Mouse (Mus musculus) forebrain, embryonic 15.5 days (tissue): ENCODE results near the gene Rnf207. TPM values are rescaled to one million over a fixed set of nuclear protein-coding genes. Genes with fewer than 3 reads are reported as not detected.

Source experiments
- ATAC-seq: fragments of 200-750 bp; cut with Nextera tagmentation; replicated peaks from 2 replicates; pipeline ENCODE4 v1.8.0; 2017; ENCODE audit warnings: mild to moderate bottlenecking, moderate TSS enrichment, moderate library complexity
- H3K27ac ChIP-seq: fragments of 300-500 bp; sonication (generic); replicated peaks from 2 replicates; pipeline ENCODE4 v1.5.1; 2015; ENCODE audit warnings: mild to moderate bottlenecking, inconsistent platforms
- H3K27me3 ChIP-seq: fragments of 300-500 bp; sonication (generic); 2 replicates; pipeline ENCODE4 v1.6.1; 2015; ENCODE audit warnings: inconsistent platforms
- H3K36me3 ChIP-seq: fragments of 300-500 bp; sonication (generic); 2 replicates; pipeline ENCODE4 v1.6.1; 2015; ENCODE audit warnings: mild to moderate bottlenecking, inconsistent platforms
- H3K4me1 ChIP-seq: fragments of 300-500 bp; sonication (generic); 2 replicates; pipeline ENCODE4 v1.6.1; 2015; ENCODE audit warnings: inconsistent platforms
- H3K4me2 ChIP-seq: fragments of 300-500 bp; sonication (generic); replicated peaks from 2 replicates; pipeline ENCODE4 v1.6.1; 2015; ENCODE audit warnings: mild to moderate bottlenecking, inconsistent platforms
- H3K4me3 ChIP-seq: fragments of 300-500 bp; sonication (generic); 2 replicates; pipeline ENCODE4 v1.5.1; 2015; ENCODE audit warnings: mild to moderate bottlenecking, inconsistent platforms
- H3K9ac ChIP-seq: fragments of 300-500 bp; sonication (generic); replicated peaks from 2 replicates; pipeline ENCODE4 v1.6.1; 2015; ENCODE audit warnings: mild to moderate bottlenecking, inconsistent platforms
- H3K9me3 ChIP-seq: fragments of 300-500 bp; sonication (generic); 2 replicates; pipeline ENCODE4 v1.6.1; 2016; ENCODE audit warnings: inconsistent platforms
- WGBS: fragments of 180-500 bp; shearing (Covaris S2); methylation state at CpG from one replicate; pipeline ENCODE4 v1.1.7; 2015; ENCODE audit warnings: mixed read lengths; 5-methylcytosine and 5-hydroxymethylcytosine counted together
- polyA plus RNA-seq: library from polyadenylated mRNA; unstranded; fragments of >200 nt; fragmentation: Nextera tagmentation; extraction: Ambion mirVana; gene quantifications from 2 replicates; pipeline ENCODE4 v1.2.1, GENCODE M21; 2015

Gene Rnf207
- polyA plus RNA-seq, 1 experiment from 2014 or later, result 2.9 TPM

DNA sequence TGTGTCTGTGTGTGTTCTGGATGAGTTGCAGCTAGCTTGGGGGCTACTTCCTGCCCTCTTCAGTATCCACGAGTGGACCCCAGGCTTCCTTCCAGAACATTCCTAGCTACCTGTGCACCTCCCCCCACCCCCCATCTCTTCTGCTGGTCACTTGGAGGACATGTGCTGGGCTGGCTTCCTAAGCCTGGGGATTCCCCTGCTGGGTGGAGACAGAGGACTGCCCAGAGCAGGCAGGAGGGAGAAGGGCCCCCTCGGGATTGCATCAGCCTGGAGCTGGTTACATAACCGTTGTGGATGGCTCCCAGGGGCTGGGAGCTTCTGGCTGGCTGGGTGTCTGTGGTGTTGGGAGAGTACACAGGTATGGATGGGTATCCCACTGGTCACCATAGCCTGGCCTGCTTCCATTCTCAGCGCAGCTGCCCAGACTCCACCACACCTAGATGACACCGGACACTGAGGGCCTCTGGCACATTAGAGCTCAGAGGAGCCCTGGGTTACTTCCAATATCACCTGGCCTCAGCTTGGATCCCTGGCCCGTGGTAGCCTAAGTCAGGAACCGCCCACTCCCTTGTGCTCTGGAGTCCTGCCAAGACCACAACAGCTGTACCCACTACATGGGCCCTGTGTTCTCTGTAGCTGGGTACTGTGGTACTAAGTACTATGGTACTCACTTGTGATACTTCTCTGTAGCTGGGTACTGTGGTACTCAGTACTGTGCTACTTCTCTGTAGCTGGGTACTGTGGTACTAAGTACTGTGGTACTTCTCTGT, 26.5 kb upstream of the Rnf207 start:
- H3K9me3 ChIP-seq, result no peaks in the 10 kb centered on the region
- H3K4me1 ChIP-seq, result peaks cover 30% of the 10 kb centered on the region
- no peaks in the 10 kb centered on the region for H3K36me3 ChIP-seq
- no peak overlapping the region for H3K27ac ChIP-seq
- no peak overlapping the region for H3K9ac ChIP-seq
- no peaks in the 10 kb centered on the region for H3K27me3 ChIP-seq
- no peak for ATAC-seq
- no peak overlapping the region for H3K4me3 ChIP-seq
- H3K4me2 ChIP-seq, result no peak overlapping the region
- 59% methylated on average over 7 of the region's 7 CpGs for WGBS

DNA sequence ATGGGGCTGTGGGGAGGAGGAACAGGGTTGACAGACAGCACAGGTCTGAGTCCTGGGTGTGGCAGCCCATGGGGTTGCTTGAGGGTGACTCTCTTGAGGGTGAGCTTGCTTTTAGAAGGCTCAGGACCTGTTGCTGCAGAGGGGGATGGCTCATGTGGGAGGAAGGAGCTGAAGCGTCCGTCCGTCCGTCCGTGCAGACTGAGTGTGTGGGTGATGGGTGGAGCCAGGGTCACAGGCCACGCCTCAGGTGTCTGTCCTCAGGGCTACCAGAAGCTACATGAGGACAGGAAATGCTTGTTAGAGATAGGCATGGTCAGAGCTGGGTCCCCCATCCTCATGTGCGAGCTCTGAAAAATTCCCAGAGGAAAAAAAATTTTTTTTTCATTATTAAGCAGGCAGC, 25.9 kb upstream of the Rnf207 start:
- Histone ChIP-seq H3K27ac (no peak overlapping the region), H3K36me3 (no peaks in the 10 kb centered on the region), H3K27me3 (peaks cover 7% of the 10 kb centered on the region; the same call in 1 of the 2 replicates), H3K4me1 (peaks cover 30% of the 10 kb centered on the region), H3K9me3 (no peaks in the 10 kb centered on the region), H3K9ac (no peak overlapping the region), H3K4me2 (no peak overlapping the region), H3K4me3 (no peak overlapping the region)
- ATAC-seq, result no peak
- WGBS, result 72% methylated on average over 7 of the region's 7 CpGs

GRCm38 (mm10) chr4:152343296-152343695, 24.5 kb upstream of the Rnf207 start:
- peaks cover 25% of the 10 kb centered on the region for H3K4me1 ChIP-seq
- no peak overlapping the region for H3K4me2 ChIP-seq
- no peak overlapping the region for H3K4me3 ChIP-seq
- H3K27me3 ChIP-seq, result peaks cover 7% of the 10 kb centered on the region; the same call in 1 of the 2 replicates
- no peak for ATAC-seq
- no peak overlapping the region for H3K9ac ChIP-seq
- no peaks in the 10 kb centered on the region for H3K9me3 ChIP-seq
- H3K36me3 ChIP-seq, result no peaks in the 10 kb centered on the region
- 9% methylated on average over 5 of the region's 5 CpGs for WGBS
- H3K27ac ChIP-seq, result no peak overlapping the region

DNA sequence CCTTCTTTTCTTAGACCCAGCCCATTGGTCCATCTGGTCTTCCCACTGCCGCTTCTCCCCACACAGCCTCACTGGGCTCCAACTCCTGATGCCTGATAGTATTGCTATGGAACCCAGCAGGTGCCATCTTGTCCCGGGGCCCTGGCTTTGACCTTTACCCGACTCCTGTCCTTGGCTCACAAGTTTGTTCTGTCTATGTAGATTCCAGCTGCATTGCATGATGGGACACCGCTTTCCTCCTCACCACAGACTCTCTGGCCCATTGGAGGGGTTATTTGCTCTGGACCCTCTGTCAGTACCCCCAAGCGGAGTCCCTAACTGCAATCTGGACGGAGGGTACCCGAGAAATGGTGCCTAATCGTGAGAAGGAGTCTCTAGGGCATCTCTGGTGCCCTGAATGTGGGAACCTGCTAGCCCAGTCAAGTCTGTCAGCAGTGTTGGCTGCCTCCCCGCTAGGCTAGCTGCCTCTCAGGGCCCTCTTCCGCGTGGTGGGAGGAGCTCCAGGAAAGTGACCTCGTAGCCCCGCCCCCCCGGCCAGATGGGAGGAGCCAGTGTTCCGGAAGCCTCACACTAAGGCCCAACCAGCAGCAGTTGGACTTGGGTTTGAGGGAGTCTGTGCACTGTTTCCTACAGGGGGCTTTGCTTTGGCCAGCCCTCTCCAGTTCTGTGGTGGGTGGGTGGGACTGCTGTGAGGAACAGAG, 21.9 kb upstream of the Rnf207 start:
- no peaks in the 10 kb centered on the region for H3K9me3 ChIP-seq
- ATAC-seq, result no peak
- peak overlapping the region; percentile 65 for H3K4me2 ChIP-seq
- peaks cover 7% of the 10 kb centered on the region; the same call in 1 of the 2 replicates for H3K27me3 ChIP-seq
- no peak overlapping the region; the same call in 1 of the 2 replicates for H3K4me3 ChIP-seq
- H3K27ac ChIP-seq, result no peak overlapping the region
- H3K9ac ChIP-seq, result no peak overlapping the region
- H3K36me3 ChIP-seq, result 0 out of 2 replicates have a peak, but pooled peaks cover under 1% of the 10 kb centered on the region
- H3K4me1 ChIP-seq, result peaks cover 27% of the 10 kb centered on the region
- WGBS, result 38% methylated on average over 15 of the region's 15 CpGs

GRCm38 (mm10) chr4:152339293-152339790, 20.5 kb upstream of the Rnf207 start:
- Histone ChIP-seq H3K9me3 (no peaks in the 10 kb centered on the region), H3K9ac (peak overlapping the region; percentile 82), H3K27me3 (peaks cover 7% of the 10 kb centered on the region; the same call in 1 of the 2 replicates), H3K4me3 (peak overlapping the region; percentile 51), H3K4me2 (peak overlapping the region; percentile 65), H3K36me3 (peaks cover 12% of the 10 kb centered on the region; the same call in 1 of the 2 replicates), H3K4me1 (peaks cover 24% of the 10 kb centered on the region), H3K27ac (peak overlapping the region; percentile 38)
- ATAC-seq, result peak; percentile 32; the same call in 1 of the 2 replicates
- 2% methylated on average over 25 of the region's 26 CpGs for WGBS

GRCm38 (mm10) chr4:152338419-152339292, 19.9 kb upstream of the Rnf207 start, which contains the start of gene Chd5:
Gene Chd5, plus strand, starts transcription at chr4:152338651.
- H3K36me3 ChIP-seq, result peaks cover 19% of the 10 kb centered on the region
- H3K9me3 ChIP-seq, result no peaks in the 10 kb centered on the region
- H3K9ac ChIP-seq, result peak within 1 kb of the TSS; percentile 82
- peak within 1 kb of the TSS; percentile 51 for H3K4me3 ChIP-seq
- H3K4me1 ChIP-seq, result peaks cover 24% of the 10 kb centered on the region
- WGBS, result under 1% methylated on average over 103 of the region's 120 CpGs
- peak within 1 kb of the TSS; percentile 65 for H3K4me2 ChIP-seq
- H3K27me3 ChIP-seq, result peaks cover 7% of the 10 kb centered on the region; the same call in 1 of the 2 replicates
- H3K27ac ChIP-seq, result peak within 1 kb of the TSS; percentile 38
- peak; percentile 53 for ATAC-seq

DNA sequence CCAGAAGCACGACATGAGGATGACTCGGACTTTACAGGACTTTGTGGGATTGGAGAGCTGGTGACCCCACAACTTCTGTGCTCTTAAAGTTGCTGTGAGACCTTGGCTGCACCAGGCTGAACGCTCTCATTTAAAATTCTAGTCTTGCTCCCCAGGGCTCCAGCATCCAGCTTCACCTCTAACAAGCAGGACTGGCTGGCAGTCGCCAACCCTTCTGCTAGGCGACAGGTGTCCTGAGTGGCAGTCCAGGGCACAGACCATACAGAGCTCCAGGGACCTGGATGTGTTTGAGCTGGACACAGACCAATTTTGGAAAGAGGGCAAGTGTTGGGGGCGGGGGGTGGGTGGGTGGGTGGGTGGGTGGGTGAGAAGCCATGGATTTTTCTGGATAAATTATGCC, 19.0 kb upstream of the Rnf207 start:
- peaks cover 27% of the 10 kb centered on the region for H3K36me3 ChIP-seq
- ATAC-seq, result no peak
- no peak overlapping the region for H3K9ac ChIP-seq
- no peaks in the 10 kb centered on the region for H3K9me3 ChIP-seq
- H3K27ac ChIP-seq, result no peak overlapping the region
- H3K27me3 ChIP-seq, result peaks cover 7% of the 10 kb centered on the region; the same call in 1 of the 2 replicates
- no peak overlapping the region for H3K4me2 ChIP-seq
- H3K4me3 ChIP-seq, result no peak overlapping the region
- peaks cover 24% of the 10 kb centered on the region for H3K4me1 ChIP-seq
- WGBS, result 19% methylated on average over 6 of the region's 6 CpGs

DNA sequence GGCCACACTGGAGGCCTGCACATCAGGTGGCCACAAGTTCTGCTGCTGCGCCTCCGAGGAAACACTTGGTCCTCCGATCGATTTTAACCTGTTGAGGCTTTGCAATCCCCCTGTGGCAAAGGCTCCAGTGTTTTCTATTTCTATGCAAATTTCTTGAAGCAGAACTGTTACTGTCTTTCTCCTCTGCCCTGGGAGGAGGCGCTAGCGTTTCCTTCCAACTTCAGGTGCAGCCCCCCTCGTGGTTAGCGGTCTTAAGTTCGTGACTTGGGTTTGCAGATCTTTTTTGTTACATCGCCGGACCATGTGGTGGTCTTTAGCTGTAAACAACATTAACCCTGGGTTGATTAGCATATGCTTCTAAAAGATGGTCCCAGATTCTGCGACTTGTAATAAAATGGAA, 14.8 kb upstream of the Rnf207 start:
- Histone ChIP-seq H3K9me3 (no peaks in the 10 kb centered on the region), H3K36me3 (peaks cover 67% of the 10 kb centered on the region), H3K27ac (no peak overlapping the region), H3K4me2 (no peak overlapping the region), H3K27me3 (no peaks in the 10 kb centered on the region), H3K4me1 (peaks cover 4% of the 10 kb centered on the region; the same call in 1 of the 2 replicates), H3K9ac (no peak overlapping the region), H3K4me3 (no peak overlapping the region)
- 91% methylated on average over 12 of the region's 12 CpGs for WGBS
- ATAC-seq, result no peak

GRCm38 (mm10) chr4:152332952-152333351, 14.2 kb upstream of the Rnf207 start:
- peak; percentile 60; the same call in 1 of the 2 replicates for ATAC-seq

GRCm38 (mm10) chr4:152328691-152329090, 9.9 kb upstream of the Rnf207 start:
- H3K27ac ChIP-seq, result no peak overlapping the region
- no peaks in the 10 kb centered on the region for H3K9me3 ChIP-seq
- peaks cover 15% of the 10 kb centered on the region for H3K4me1 ChIP-seq
- H3K4me3 ChIP-seq, result no peak overlapping the region
- WGBS, result 80% methylated on average over 6 of the region's 6 CpGs
- H3K9ac ChIP-seq, result no peak overlapping the region
- ATAC-seq, result no peak
- no peaks in the 10 kb centered on the region for H3K27me3 ChIP-seq
- peaks cover 49% of the 10 kb centered on the region for H3K36me3 ChIP-seq
- H3K4me2 ChIP-seq, result no peak overlapping the region

More at GRCm38 (mm10) chr4:152332952-152333351, 14.2 kb upstream of the Rnf207 start:
- Histone ChIP-seq H3K4me3 (no peak overlapping the region), H3K9ac (no peak overlapping the region), H3K36me3 (peaks cover 67% of the 10 kb centered on the region), H3K4me2 (no peak overlapping the region), H3K4me1 (no peaks in the 10 kb centered on the region), H3K27ac (no peak overlapping the region), H3K9me3 (no peaks in the 10 kb centered on the region), H3K27me3 (no peaks in the 10 kb centered on the region)
- WGBS, result 36% methylated on average over 2 of the region's 2 CpGs

DNA sequence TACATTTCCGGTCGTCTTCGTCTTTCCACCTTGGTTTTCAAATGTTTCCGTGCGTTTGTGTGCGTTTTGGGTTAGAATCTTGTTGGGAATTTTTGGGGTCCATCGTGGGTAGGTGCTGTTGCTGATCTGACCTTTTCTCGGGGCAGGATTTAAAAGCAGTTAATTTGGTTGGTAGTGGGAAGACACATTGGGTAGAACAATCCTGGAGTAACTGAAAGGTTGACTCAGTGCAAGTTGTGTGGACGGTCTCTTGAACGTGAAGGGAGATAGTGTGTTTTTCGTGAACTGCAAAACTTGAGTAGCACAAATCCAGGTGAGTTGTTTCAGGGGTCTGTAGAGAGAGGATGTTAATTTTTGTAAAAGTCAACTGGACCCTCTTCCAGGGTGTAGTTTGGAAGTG, 7.8 kb upstream of the Rnf207 start:
- 1% methylated on average over 11 of the region's 11 CpGs for WGBS
- Histone ChIP-seq H3K36me3 (peaks cover 28% of the 10 kb centered on the region), H3K4me2 (peak overlapping the region; percentile 76), H3K4me1 (peaks cover 15% of the 10 kb centered on the region), H3K4me3 (peak overlapping the region; percentile 91), H3K27me3 (no peaks in the 10 kb centered on the region), H3K27ac (no peak overlapping the region), H3K9ac (peak overlapping the region; percentile 93), H3K9me3 (no peaks in the 10 kb centered on the region)
- no peak for ATAC-seq
